Mouse (Mus musculus) bone marrow macrophage, adult 2 months (primary cell): Measurements from ENCODE around the gene Ube2t.

Experiments
- CTCF ChIP-seq: IDR thresholded peaks from 2 replicates; pipeline ENCODE4 v1.5.1; 2012; ENCODE audit warnings: low read depth, mild to moderate bottlenecking, low read length, moderate library complexity
- POLR2A ChIP-seq: IDR thresholded peaks from 2 replicates; pipeline ENCODE4 v1.6.1; 2012; ENCODE audit warnings: mild to moderate bottlenecking, low read depth, low read length, borderline replicate concordance

DNA sequence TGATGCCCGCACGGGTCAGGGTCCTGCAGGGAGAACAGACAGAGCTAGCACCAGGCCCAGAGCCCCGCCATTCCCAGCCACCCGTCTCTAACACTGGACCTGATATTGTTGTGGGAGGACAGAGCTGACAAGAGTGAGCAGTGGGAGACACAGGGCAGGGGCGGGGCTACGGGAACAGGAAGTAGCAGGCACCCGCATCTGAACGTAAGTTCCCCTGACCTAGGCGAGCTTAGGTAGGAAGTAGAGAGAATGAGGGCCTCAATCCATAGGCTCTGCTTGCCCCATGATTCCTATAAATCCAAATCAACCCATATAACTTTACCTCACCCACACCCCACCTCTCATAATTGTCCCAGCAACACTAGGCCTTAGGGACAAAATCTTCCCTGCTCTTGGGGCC, 38.2 kb downstream of the Ube2t start:
- TF ChIP-seq CTCF = no peak
- TF ChIP-seq POLR2A = no peak
